11 mouse cellular contexts compared by ENCODE assay signal in genomic region chr13:99459612-99460011, GRCm38 (mm10). TPM values are rescaled to one million over a fixed set of nuclear protein-coding genes. Genes with fewer than 3 reads are reported as not detected.
DNase-seq lines count a peak whose midpoint lies in the region; ATAC-seq and TF ChIP-seq lines count a peak whose summit lies in the region.
"Had no signal": no experiment of that assay in that cellular context is flagged by ENCODE, and none has a peak within 500 bp of the region (broad histone marks: within the 10 kb centered on the region; RNA-seq: fewer than 3 reads in every experiment).

No protein-coding gene starts in this region.

- no peaks in the 10 kb centered on the region for H3K9me3 ChIP-seq in kidney, embryonic 14.5 days (ENCODE audit: control insufficient read depth, low read length)
- no peaks in the 10 kb centered on the region for H3K9me3 ChIP-seq in embryonic facial prominence, embryonic 14.5 days (ENCODE audit: control insufficient read depth, low read length)
- no peaks in the 10 kb centered on the region for H3K9me3 ChIP-seq in forebrain, embryonic 12.5 days
- no peaks in the 10 kb centered on the region for H3K9me3 ChIP-seq in kidney, embryonic 15.5 days (replicated peaks)
- H3K9me3 ChIP-seq in intestine, embryonic 15.5 days: no peaks in the 10 kb centered on the region
- H3K9me3 ChIP-seq: heart, embryonic 12.5 days had no signal

- H3K4me3 ChIP-seq in kidney, adult 2 months (ENCODE audit: insufficient read depth, low read depth, low read length): no peak overlapping the region
- H3K4me3 ChIP-seq in kidney, embryonic 14.5 days (ENCODE audit: low read length): no peak overlapping the region
- no peak overlapping the region for H3K4me3 ChIP-seq in embryonic facial prominence, embryonic 14.5 days (ENCODE audit: low read depth, low read length)
- H3K4me3 ChIP-seq in forebrain, embryonic 12.5 days (replicated peaks): no peak overlapping the region
- no peak overlapping the region for H3K4me3 ChIP-seq in kidney, embryonic 15.5 days (replicated peaks)
- H3K4me3 ChIP-seq in intestine, embryonic 15.5 days (replicated peaks): no peak overlapping the region
- H3K4me3 ChIP-seq: heart, embryonic 12.5 days had no signal

- no peaks in the 10 kb centered on the region for H3K36me3 ChIP-seq in kidney, adult 2 months (ENCODE audit: control insufficient read depth, insufficient read depth, low read length)
- H3K36me3 ChIP-seq in kidney, embryonic 14.5 days (ENCODE audit: control insufficient read depth, insufficient read depth, low read length): no peaks in the 10 kb centered on the region; the same call in 1 of the 2 replicates
- 0 out of 2 replicates have a peak, but pooled peaks cover 6% of the 10 kb centered on the region for H3K36me3 ChIP-seq in embryonic facial prominence, embryonic 14.5 days (ENCODE audit: control insufficient read depth, insufficient read depth, low read length)
- peaks cover 28% of the 10 kb centered on the region for H3K36me3 ChIP-seq in forebrain, embryonic 12.5 days (replicated peaks)
- H3K36me3 ChIP-seq in kidney, embryonic 15.5 days: peaks cover 6% of the 10 kb centered on the region
- H3K36me3 ChIP-seq in intestine, embryonic 15.5 days: no peaks in the 10 kb centered on the region

- no peak for TF ChIP-seq POLR2A in kidney, adult 2 months (IDR thresholded peaks at IDR 0.05; ENCODE audit: low read depth, low read length)

- no peak overlapping the region for H3K9ac ChIP-seq in kidney, embryonic 14.5 days (ENCODE audit: low read depth, low read length)
- no peak overlapping the region for H3K9ac ChIP-seq in embryonic facial prominence, embryonic 14.5 days (ENCODE audit: low read depth, low read length)
- no peak overlapping the region for H3K9ac ChIP-seq in forebrain, embryonic 12.5 days
- H3K9ac ChIP-seq in kidney, embryonic 15.5 days: no peak overlapping the region
- H3K9ac ChIP-seq in intestine, embryonic 15.5 days: no peak overlapping the region
- H3K9ac ChIP-seq: heart, embryonic 12.5 days had no signal

- no peak for ATAC-seq in kidney, embryonic 14.5 days (ENCODE audit: low FRiP score, low TSS enrichment)
- ATAC-seq in embryonic facial prominence, embryonic 14.5 days (ENCODE audit: low read depth): peak; percentile 17; the same call in 1 of the 2 replicates
- ATAC-seq in forebrain, embryonic 12.5 days (ENCODE audit: low FRiP score): peak; percentile 13; the same call in 1 of the 2 replicates
- no peak for ATAC-seq in kidney, embryonic 15.5 days (replicated peaks; ENCODE audit: low FRiP score)
- no peak for ATAC-seq in intestine, embryonic 15.5 days

- no peak overlapping the region for H3K27ac ChIP-seq in kidney, adult 2 months (ENCODE audit: insufficient read depth, low read depth, low read length)
- no peak overlapping the region for H3K27ac ChIP-seq in kidney, embryonic 14.5 days (ENCODE audit: low read depth, low read length)
- H3K27ac ChIP-seq in embryonic facial prominence, embryonic 14.5 days (replicated peaks; ENCODE audit: low read depth, low read length): peak overlapping the region; percentile 28; the same call in 1 of the 2 replicates
- peak overlapping the region; percentile 87 for H3K27ac ChIP-seq in forebrain, embryonic 12.5 days
- H3K27ac ChIP-seq in kidney, embryonic 15.5 days: peak overlapping the region; percentile 14; the same call in 1 of the 2 replicates
- no peak overlapping the region for H3K27ac ChIP-seq in intestine, embryonic 15.5 days

- H3K4me1 ChIP-seq in kidney, adult 2 months (ENCODE audit: control insufficient read depth, insufficient read depth, low read length): peaks cover 3% of the 10 kb centered on the region
- peaks cover 5% of the 10 kb centered on the region; the same call in 1 of the 2 replicates for H3K4me1 ChIP-seq in kidney, embryonic 14.5 days (ENCODE audit: control insufficient read depth, insufficient read depth, low read length)
- H3K4me1 ChIP-seq in embryonic facial prominence, embryonic 14.5 days (ENCODE audit: control insufficient read depth, insufficient read depth, low read length): peaks cover 8% of the 10 kb centered on the region; the same call in 1 of the 2 replicates
- H3K4me1 ChIP-seq in forebrain, embryonic 12.5 days: peaks cover 30% of the 10 kb centered on the region
- H3K4me1 ChIP-seq in kidney, embryonic 15.5 days: peaks cover 5% of the 10 kb centered on the region; the same call in 1 of the 2 replicates
- H3K4me1 ChIP-seq in intestine, embryonic 15.5 days (replicated peaks): no peaks in the 10 kb centered on the region

- WGBS in kidney, adult 2 months: 28% methylated on average over 4 of the region's 4 CpGs
- WGBS in kidney, embryonic 14.5 days: 62% methylated on average over 4 of the region's 4 CpGs
- 57% methylated on average over 4 of the region's 4 CpGs for WGBS in embryonic facial prominence, embryonic 14.5 days
- 93% methylated on average over 4 of the region's 4 CpGs for WGBS in forebrain, embryonic 12.5 days
- WGBS in kidney, embryonic 15.5 days: 60% methylated on average over 4 of the region's 4 CpGs
- 84% methylated on average over 4 of the region's 4 CpGs for WGBS in intestine, embryonic 15.5 days

- intact Hi-C loops in left cerebral cortex, postnatal 25 days (cut with DNase I): no loop called here

- no peaks in the 10 kb centered on the region for H3K27me3 ChIP-seq in kidney, adult 2 months (replicated peaks; ENCODE audit: control insufficient read depth, insufficient read depth, low read length)
- H3K27me3 ChIP-seq in kidney, embryonic 14.5 days (ENCODE audit: control insufficient read depth, insufficient read depth, low read length): no peaks in the 10 kb centered on the region
- no peaks in the 10 kb centered on the region for H3K27me3 ChIP-seq in embryonic facial prominence, embryonic 14.5 days (replicated peaks; ENCODE audit: control insufficient read depth, insufficient read depth, low read length)
- no peaks in the 10 kb centered on the region for H3K27me3 ChIP-seq in forebrain, embryonic 12.5 days
- no peaks in the 10 kb centered on the region for H3K27me3 ChIP-seq in kidney, embryonic 15.5 days
- H3K27me3 ChIP-seq in intestine, embryonic 15.5 days (replicated peaks): no peaks in the 10 kb centered on the region
- H3K27me3 ChIP-seq: heart, embryonic 12.5 days had no signal

- DNase-seq in kidney, adult 2 months: peak; percentile 85
- DNase-seq in embryonic facial prominence, embryonic 14.5 days (ENCODE audit: low spot score): peak; percentile 38
- DNase-seq in right cerebral cortex, adult 18-20 months: no peak
- DNase-seq in left cerebral cortex, postnatal 25 days (ENCODE audit: low spot score in 2 of 2): no peak
- DNase-seq: right cerebral cortex, postnatal 14 days had no signal

- H3K4me2 ChIP-seq in kidney, embryonic 14.5 days (replicated peaks; ENCODE audit: low read depth, low read length): no peak overlapping the region
- H3K4me2 ChIP-seq in embryonic facial prominence, embryonic 14.5 days (ENCODE audit: low read depth, low read length): no peak overlapping the region
- H3K4me2 ChIP-seq in forebrain, embryonic 12.5 days: no peak overlapping the region
- H3K4me2 ChIP-seq in kidney, embryonic 15.5 days: no peak overlapping the region
- H3K4me2 ChIP-seq in intestine, embryonic 15.5 days (replicated peaks): no peak overlapping the region
- H3K4me2 ChIP-seq: heart, embryonic 12.5 days; liver, embryonic 11.5 days had no signal

- no peak for TF ChIP-seq CTCF in kidney, adult 2 months (conservative IDR thresholded peaks at IDR 0.05; ENCODE audit: insufficient read depth, insufficient read length, low read depth, low read length)

RNA-seq across cellular contexts. Expression of gene Map1b, which starts 56.7 kb away (rescaled TPM):
- 0.98 and 1.3 TPM in 2 replicates for polyA plus RNA-seq in kidney, adult 2 months (2012; rRNA removed)
- 44.2 and 55.1 TPM in 2 replicates for polyA plus RNA-seq in kidney, embryonic 14.5 days (2014; fragmentation: Nextera tagmentation; extraction: Ambion mirVana)
- 203 and 242 TPM in 2 replicates for polyA plus RNA-seq in embryonic facial prominence, embryonic 14.5 days (2014; fragmentation: Nextera tagmentation; extraction: Ambion mirVana)
- polyA plus RNA-seq in forebrain, embryonic 12.5 days (2016; fragmentation: Nextera tagmentation; extraction: Ambion mirVana): 1,306 and 1,372 TPM in 2 replicates
- 52.1 and 76.4 TPM in 2 replicates for polyA plus RNA-seq in kidney, embryonic 15.5 days (2015; fragmentation: Nextera tagmentation; extraction: Ambion mirVana)
- 104 and 116 TPM in 2 replicates for polyA plus RNA-seq in intestine, embryonic 15.5 days (2015; fragmentation: Nextera tagmentation; extraction: Ambion mirVana)
- total RNA-seq in left cerebral cortex, postnatal 25 days (2021): 100 to 1,000 TPM; 586 to 625 TPM

Comparison
In these comparisons a context has a peak if more than half of its experiments do, and no peak if none do; other contexts are left out.
1. H3K27ac ChIP-seq: peak in embryonic facial prominence, embryonic 14.5 days (single experiment), forebrain, embryonic 12.5 days (single experiment) and kidney, embryonic 15.5 days (single experiment); none in kidney, adult 2 months (single experiment), kidney, embryonic 14.5 days (single experiment) and intestine, embryonic 15.5 days (single experiment).
2. RNA of gene Map1b, which starts 56.7 kb away (polyA plus RNA-seq): 1,306 to 1,372 TPM in forebrain, embryonic 12.5 days, 203 to 242 TPM in embryonic facial prominence, embryonic 14.5 days, 104 to 116 TPM in intestine, embryonic 15.5 days, 52.1 to 76.4 TPM in kidney, embryonic 15.5 days and 44.2 to 55.1 TPM in kidney, embryonic 14.5 days; 0.98 to 1.3 TPM in kidney, adult 2 months; every median in the first group is over 10 times any median in the second.
3. DNase-seq: peak in kidney, adult 2 months (single experiment) and embryonic facial prominence, embryonic 14.5 days (single experiment); none in right cerebral cortex, adult 18-20 months (single experiment) and left cerebral cortex, postnatal 25 days (0 of 2).
4. ATAC-seq: peak in embryonic facial prominence, embryonic 14.5 days (single experiment) and forebrain, embryonic 12.5 days (single experiment); none in kidney, embryonic 14.5 days (single experiment), kidney, embryonic 15.5 days (single experiment) and intestine, embryonic 15.5 days (single experiment).